In the genomic region with DNA sequence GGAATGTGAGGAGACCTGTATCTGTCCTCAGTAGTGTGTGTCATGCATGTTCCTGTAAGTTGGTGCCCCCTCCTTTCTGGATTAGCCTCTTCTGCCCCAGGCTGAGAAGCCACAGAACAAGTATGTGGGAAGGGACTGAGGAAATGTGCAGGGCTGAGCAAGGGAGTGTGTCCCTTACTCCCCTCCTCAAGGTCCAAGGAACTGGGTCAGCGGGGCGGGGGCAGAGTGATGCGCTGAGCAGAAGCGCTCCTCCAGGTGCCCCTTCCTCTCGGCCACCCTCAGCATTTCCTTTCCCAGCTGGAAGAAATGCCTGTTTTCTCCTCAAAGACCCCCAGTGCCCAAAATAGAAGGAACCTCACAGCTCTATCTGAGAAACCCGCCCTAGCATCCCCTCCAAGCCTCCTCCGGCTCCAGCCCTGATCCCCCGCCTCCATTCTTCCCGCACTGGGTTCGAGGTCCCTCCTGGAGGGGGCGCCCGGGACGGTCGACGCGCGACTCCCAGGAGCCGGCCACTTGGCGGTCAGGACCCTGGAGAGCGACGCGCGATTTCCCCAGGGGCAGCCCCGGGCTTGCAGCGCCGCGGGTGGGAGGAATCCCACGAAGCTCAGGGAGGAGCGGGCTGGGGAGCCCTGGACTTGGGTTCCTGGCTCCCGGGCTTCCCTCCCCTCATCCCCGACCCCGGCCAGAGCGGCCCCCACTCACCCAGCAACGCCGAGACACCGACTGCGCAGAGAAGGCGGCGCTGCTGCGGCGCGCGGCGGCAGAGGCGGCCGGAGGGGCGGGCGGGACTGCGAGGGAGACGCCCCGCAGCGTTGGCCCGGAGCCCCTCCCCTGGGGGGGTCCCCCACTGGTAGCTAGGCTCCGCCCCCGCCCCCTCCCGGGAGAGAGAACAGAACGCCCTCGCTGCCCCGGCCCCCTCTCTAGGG, we compare ENCODE assay signal across 8 mouse cellular contexts. TPM values are rescaled to one million over a fixed set of nuclear protein-coding genes. Genes with fewer than 3 reads are reported as not detected.
DNase-seq lines count a peak whose midpoint lies in the region; ATAC-seq and TF ChIP-seq lines count a peak whose summit lies in the region.

No protein-coding gene starts in this region.

- H3K4me1 ChIP-seq in ES-E14 (ENCODE audit: control insufficient read depth in 2 of 2, insufficient read depth in 2 of 2, low read length in 2 of 2, poor library complexity in 1 of 2) = peaks cover 0 to 17% of the 10 kb centered on the region in 2 experiments; a peak in 2 of 4 replicates
- peaks cover 49% of the 10 kb centered on the region for H3K4me1 ChIP-seq in forebrain, embryonic 15.5 days
- H3K4me1 ChIP-seq in hindbrain, postnatal 0 days (ENCODE audit: insufficient read depth, low read length) = peaks cover 10% of the 10 kb centered on the region; the same call in 1 of the 2 replicates
- peaks cover 23% of the 10 kb centered on the region for H3K4me1 ChIP-seq in limb, embryonic 13.5 days
- peaks cover 16% of the 10 kb centered on the region for H3K4me1 ChIP-seq in midbrain, embryonic 11.5 days (ENCODE audit: control insufficient read depth, insufficient read depth, low read length)

- no peak overlapping the region; the same call in 1 of the 2 replicates for H3K9ac ChIP-seq in ES-E14 (ENCODE audit: insufficient read depth, low read depth, low read length, poor library complexity, severe bottlenecking)
- H3K9ac ChIP-seq in forebrain, embryonic 15.5 days (replicated peaks) = peak overlapping the region; percentile 68
- peak overlapping the region; percentile 65 for H3K9ac ChIP-seq in hindbrain, postnatal 0 days (replicated peaks; ENCODE audit: low read length)
- peak overlapping the region; percentile 54 for H3K9ac ChIP-seq in limb, embryonic 13.5 days
- peak overlapping the region; percentile 51 for H3K9ac ChIP-seq in midbrain, embryonic 11.5 days (ENCODE audit: low read length)

- TF ChIP-seq CTCF in hindbrain, postnatal 0 days (IDR thresholded peaks at IDR 0.05; ENCODE audit: low read depth) = peak; percentile 35

- no peaks in the 10 kb centered on the region for H3K36me3 ChIP-seq in ES-E14 (ENCODE audit: control insufficient read depth, insufficient read depth, low read length, poor library complexity, severe bottlenecking)
- H3K36me3 ChIP-seq in forebrain, embryonic 15.5 days = no peaks in the 10 kb centered on the region
- H3K36me3 ChIP-seq in hindbrain, postnatal 0 days (ENCODE audit: insufficient read depth, low read length) = no peaks in the 10 kb centered on the region
- H3K36me3 ChIP-seq in limb, embryonic 13.5 days = no peaks in the 10 kb centered on the region
- no peaks in the 10 kb centered on the region for H3K36me3 ChIP-seq in midbrain, embryonic 11.5 days (ENCODE audit: control insufficient read depth, insufficient read depth, low read length)

- H3K4me3 ChIP-seq in ES-E14 (ENCODE audit: insufficient read depth in 1 of 2, low read depth in 1 of 2, low read length in 2 of 2, poor library complexity in 1 of 2, severe bottlenecking in 1 of 2) = peak overlapping the region; percentile 64 to 65
- peak overlapping the region; percentile 65 for H3K4me3 ChIP-seq in forebrain, embryonic 15.5 days
- peak overlapping the region; percentile 48 for H3K4me3 ChIP-seq in hindbrain, postnatal 0 days (ENCODE audit: low read length)
- H3K4me3 ChIP-seq in limb, embryonic 13.5 days = peak overlapping the region; percentile 52
- H3K4me3 ChIP-seq in midbrain, embryonic 11.5 days (ENCODE audit: low read depth, low read length) = peak overlapping the region; percentile 36

- WGBS in forebrain, embryonic 15.5 days = 2% methylated on average over 56 of the region's 59 CpGs
- under 1% methylated on average over 45 of the region's 59 CpGs for WGBS in hindbrain, postnatal 0 days
- 1% methylated on average over 55 of the region's 59 CpGs for WGBS in limb, embryonic 13.5 days
- WGBS in midbrain, embryonic 11.5 days = under 1% methylated on average over 47 of the region's 59 CpGs

- in situ Hi-C loops in ES-E14 (cut with MboI; ENCODE audit: low sequenced_read_pairs in 2 of 2, unreplicated experiment in 2 of 2) = no loop called here

- H3K9me3 ChIP-seq in ES-E14 (ENCODE audit: control insufficient read depth, insufficient read depth, low read depth, low read length) = no peaks in the 10 kb centered on the region
- H3K9me3 ChIP-seq in forebrain, embryonic 15.5 days = no peaks in the 10 kb centered on the region
- no peaks in the 10 kb centered on the region for H3K9me3 ChIP-seq in hindbrain, postnatal 0 days (ENCODE audit: low read length)
- H3K9me3 ChIP-seq in limb, embryonic 13.5 days = no peaks in the 10 kb centered on the region
- no peaks in the 10 kb centered on the region for H3K9me3 ChIP-seq in midbrain, embryonic 11.5 days (ENCODE audit: control insufficient read depth, low read length)

- H3K4me2 ChIP-seq in forebrain, embryonic 15.5 days (replicated peaks) = peak overlapping the region; percentile 93
- H3K4me2 ChIP-seq in hindbrain, postnatal 0 days (ENCODE audit: low read depth, low read length) = peak overlapping the region; percentile 87
- peak overlapping the region; percentile 94 for H3K4me2 ChIP-seq in limb, embryonic 13.5 days (replicated peaks)
- peak overlapping the region; percentile 74 for H3K4me2 ChIP-seq in midbrain, embryonic 11.5 days

- peaks cover 19% of the 10 kb centered on the region; the same call in 1 of the 2 replicates for H3K27me3 ChIP-seq in forebrain, embryonic 15.5 days
- H3K27me3 ChIP-seq in hindbrain, postnatal 0 days (ENCODE audit: insufficient read depth, low read length) = no peaks in the 10 kb centered on the region
- H3K27me3 ChIP-seq in limb, embryonic 13.5 days = peaks cover 84% of the 10 kb centered on the region
- peaks cover 31% of the 10 kb centered on the region for H3K27me3 ChIP-seq in midbrain, embryonic 11.5 days (ENCODE audit: control insufficient read depth, insufficient read depth, low read length)

- peak; percentile 42; the same call in 1 of the 2 replicates for ATAC-seq in forebrain, embryonic 15.5 days (replicated peaks)
- ATAC-seq in hindbrain, postnatal 0 days = peak; percentile 50
- peak; percentile 52 for ATAC-seq in limb, embryonic 13.5 days (ENCODE audit: low FRiP score, low read depth)
- peak; percentile 68 for ATAC-seq in midbrain, embryonic 11.5 days (ENCODE audit: low FRiP score)

- no peak overlapping the region for H3K27ac ChIP-seq in ES-E14 (ENCODE audit: insufficient read depth, low read depth, low read length, poor library complexity, severe bottlenecking)
- H3K27ac ChIP-seq in forebrain, embryonic 15.5 days (replicated peaks) = peak overlapping the region; percentile 66; the same call in 1 of the 2 replicates
- H3K27ac ChIP-seq in hindbrain, postnatal 0 days = peak overlapping the region; percentile 70
- H3K27ac ChIP-seq in limb, embryonic 13.5 days = no peak overlapping the region
- no peak overlapping the region for H3K27ac ChIP-seq in midbrain, embryonic 11.5 days (ENCODE audit: low read depth, low read length)

- peak; percentile 75 for DNase-seq in ES-E14 (ENCODE audit: low read depth, low spot score)
- DNase-seq in adrenal gland, adult 18-20 months (ENCODE audit: low spot score in 2 of 2) = peak; percentile 67 to 73
- peak; percentile 65 for DNase-seq in hindbrain, postnatal 0 days (ENCODE audit: low spot score)
- peak; percentile 94 for DNase-seq in midbrain, embryonic 11.5 days (ENCODE audit: low spot score, missing footprints)
- DNase-seq in spleen, postnatal 36 days (ENCODE audit: low spot score in 2 of 2) = peak; percentile 27 to 40
- DNase-seq in cerebellum, adult 9-11 months = no peak

TF ChIP-seq in ES-E14, 5 proteins besides CTCF, POLR2A, EP300 and RAD21:
- TF ChIP-seq HCFC1 (IDR thresholded peaks at IDR 0.05; ENCODE audit: borderline replicate concordance, insufficient read depth, low read length) (no peak), CHD2 (IDR thresholded peaks at IDR 0.05; ENCODE audit: low read depth, low read length) (no peak), ZNF384 (IDR thresholded peaks at IDR 0.05; ENCODE audit: low read depth, low read length) (no peak), MAFK (IDR thresholded peaks at IDR 0.05; ENCODE audit: insufficient read depth, low read depth, low read length) (no peak), ZC3H11A (IDR thresholded peaks at IDR 0.05; ENCODE audit: borderline replicate concordance, low read depth, low read length) (no peak)

RNA-seq across cellular contexts. Expression of a gene that starts 1.1 kb away (rescaled TPM):
- total RNA-seq in ES-E14 (2012; rRNA removed) = 4.4 and 6.1 TPM in 2 replicates
- 1 to 10 TPM; 2.1 to 3.1 TPM for total RNA-seq in adrenal gland, adult 18-20 months (2021)
- 48.0 and 53.1 TPM in 2 replicates for polyA plus RNA-seq in forebrain, embryonic 15.5 days (2015; fragmentation: Nextera tagmentation; extraction: Ambion mirVana)
- total RNA-seq in hindbrain, postnatal 0 days (2014; rRNA removed) = 270 and 290 TPM in 2 replicates
- 179 and 202 TPM in 2 replicates for polyA plus RNA-seq in hindbrain, postnatal 0 days (2015; fragmentation: Nextera tagmentation; extraction: Ambion mirVana)
- polyA plus RNA-seq in limb, embryonic 13.5 days (2015; fragmentation: Nextera tagmentation; extraction: Ambion mirVana) = 1.2 and 1.3 TPM in 2 replicates
- 2.0 and 2.3 TPM in 2 replicates for polyA plus RNA-seq in midbrain, embryonic 11.5 days (2014; fragmentation: Nextera tagmentation; extraction: Ambion mirVana)

RNA-seq across cellular contexts. Expression of a gene that starts 15.4 kb away (rescaled TPM):
- 10.0 and 18.8 TPM in 2 replicates for total RNA-seq in ES-E14 (2012; rRNA removed)
- not detected for total RNA-seq in adrenal gland, adult 18-20 months (2021)
- polyA plus RNA-seq in forebrain, embryonic 15.5 days (2015; fragmentation: Nextera tagmentation; extraction: Ambion mirVana) = not detected in 2 replicates
- total RNA-seq in hindbrain, postnatal 0 days (2014; rRNA removed) = not detected in 2 replicates
- 0.19 and 0.39 TPM in 2 replicates for polyA plus RNA-seq in hindbrain, postnatal 0 days (2015; fragmentation: Nextera tagmentation; extraction: Ambion mirVana)
- 5.0 and 5.6 TPM in 2 replicates for polyA plus RNA-seq in limb, embryonic 13.5 days (2015; fragmentation: Nextera tagmentation; extraction: Ambion mirVana)
- polyA plus RNA-seq in midbrain, embryonic 11.5 days (2014; fragmentation: Nextera tagmentation; extraction: Ambion mirVana) = 0.20 and 0.43 TPM in 2 replicates

RNA-seq across cellular contexts. Expression of a gene that starts 16.0 kb away (rescaled TPM):
- 1.2 and 1.5 TPM in 2 replicates for total RNA-seq in ES-E14 (2012; rRNA removed)
- total RNA-seq in adrenal gland, adult 18-20 months (2021) = 1 to 10 TPM; 2.1 to 6.3 TPM
- 2.6 and 2.8 TPM in 2 replicates for polyA plus RNA-seq in forebrain, embryonic 15.5 days (2015; fragmentation: Nextera tagmentation; extraction: Ambion mirVana)
- 33.5 and 38.4 TPM in 2 replicates for total RNA-seq in hindbrain, postnatal 0 days (2014; rRNA removed)
- 19.6 and 20.1 TPM in 2 replicates for polyA plus RNA-seq in hindbrain, postnatal 0 days (2015; fragmentation: Nextera tagmentation; extraction: Ambion mirVana)
- polyA plus RNA-seq in limb, embryonic 13.5 days (2015; fragmentation: Nextera tagmentation; extraction: Ambion mirVana) = 20.0 and 21.3 TPM in 2 replicates
- polyA plus RNA-seq in midbrain, embryonic 11.5 days (2014; fragmentation: Nextera tagmentation; extraction: Ambion mirVana) = 0.95 and 1.5 TPM in 2 replicates

Comparison
In these comparisons a context has a peak if more than half of its experiments do, and no peak if none do; other contexts are left out.
1. H3K27ac ChIP-seq: peak in forebrain, embryonic 15.5 days (single experiment) and hindbrain, postnatal 0 days (single experiment); none in ES-E14 (single experiment), limb, embryonic 13.5 days (single experiment) and midbrain, embryonic 11.5 days (single experiment).
2. RNA of a gene that starts 1.1 kb away (polyA plus RNA-seq): 179 to 202 TPM in hindbrain, postnatal 0 days and 48.0 to 53.1 TPM in forebrain, embryonic 15.5 days; 2.0 to 2.3 TPM in midbrain, embryonic 11.5 days and 1.2 to 1.3 TPM in limb, embryonic 13.5 days; every median in the first group is over 10 times any median in the second.
3. Peak in every context shown above with its lines, with median percentiles within 50 percentile points of each other: H3K4me3 ChIP-seq, ATAC-seq and H3K4me2 ChIP-seq.